Mouse (Mus musculus): ENCODE measurements around the gene Ntf3. TPM values are rescaled to one million over a fixed set of nuclear protein-coding genes. Genes with fewer than 3 reads are reported as not detected.

The Ntf3 gene
- polyA plus RNA-seq (2015; fragmentation: Nextera tagmentation; extraction: Ambion mirVana), result 8.3 and 9.9 TPM in 2 replicates

GRCm38 (mm10) chr6:126166548-126167207, at the start of gene Ntf3:
TSS of gene Ntf3 (minus strand) at chr6:126166910.
- Histone ChIP-seq H3K4me3 (peak within 1 kb of the TSS; percentile 24), H3K36me3 (no peaks in the 10 kb centered on the region), H3K4me1 (replicated peaks) (peaks cover 60% of the 10 kb centered on the region), H3K9me3 (no peaks in the 10 kb centered on the region), H3K27me3 (peaks cover 68% of the 10 kb centered on the region), H3K9ac (peak within 1 kb of the TSS; percentile 44; the same call in 1 of the 2 replicates), H3K27ac (replicated peaks) (no peak within 1 kb of the TSS), H3K4me2 (peak within 1 kb of the TSS; percentile 66)
- ATAC-seq (ENCODE audit: low read depth), result no peak
- WGBS, result under 1% methylated on average over 27 of the region's 27 CpGs

GRCm38 (mm10) chr6:126213330-126213729, 46.6 kb upstream of the Ntf3 start:
- Histone ChIP-seq H3K4me1 (replicated peaks) (no peaks in the 10 kb centered on the region), H3K9me3 (no peaks in the 10 kb centered on the region), H3K9ac (no peak overlapping the region), H3K27ac (replicated peaks) (no peak overlapping the region), H3K27me3 (no peaks in the 10 kb centered on the region), H3K4me2 (no peak overlapping the region), H3K4me3 (no peak overlapping the region), H3K36me3 (no peaks in the 10 kb centered on the region)
- 79% methylated on average over 5 of the region's 5 CpGs for WGBS
- no peak for ATAC-seq (ENCODE audit: low read depth)

GRCm38 (mm10) chr6:126203366-126203765, 36.7 kb upstream of the Ntf3 start:
- ATAC-seq (ENCODE audit: low read depth), result peak; percentile 58; the same call in 1 of the 2 replicates
- no peaks in the 10 kb centered on the region for H3K27me3 ChIP-seq
- peaks cover 14% of the 10 kb centered on the region for H3K4me1 ChIP-seq (replicated peaks)
- WGBS, result 84% methylated on average over 4 of the region's 4 CpGs
- H3K4me3 ChIP-seq, result no peak overlapping the region
- H3K4me2 ChIP-seq, result no peak overlapping the region
- peak overlapping the region; percentile 63 for H3K27ac ChIP-seq (replicated peaks)
- no peaks in the 10 kb centered on the region for H3K36me3 ChIP-seq
- H3K9me3 ChIP-seq, result no peaks in the 10 kb centered on the region
- no peak overlapping the region for H3K9ac ChIP-seq

GRCm38 (mm10) chr6:126202959-126203358, 36.2 kb upstream of the Ntf3 start:
- Histone ChIP-seq H3K4me1 (replicated peaks) (peaks cover 14% of the 10 kb centered on the region), H3K9me3 (no peaks in the 10 kb centered on the region), H3K36me3 (no peaks in the 10 kb centered on the region), H3K27ac (replicated peaks) (peak overlapping the region; percentile 63), H3K9ac (no peak overlapping the region), H3K27me3 (no peaks in the 10 kb centered on the region), H3K4me2 (no peak overlapping the region), H3K4me3 (no peak overlapping the region)
- 54% methylated on average over 7 of the region's 7 CpGs for WGBS
- ATAC-seq (ENCODE audit: low read depth), result peak; percentile 97

GRCm38 (mm10) chr6:126201721-126202120, 35.0 kb upstream of the Ntf3 start:
- H3K27ac ChIP-seq (replicated peaks), result no peak overlapping the region
- no peaks in the 10 kb centered on the region for H3K27me3 ChIP-seq
- H3K9ac ChIP-seq, result no peak overlapping the region
- H3K9me3 ChIP-seq, result no peaks in the 10 kb centered on the region
- H3K36me3 ChIP-seq, result no peaks in the 10 kb centered on the region
- peaks cover 14% of the 10 kb centered on the region for H3K4me1 ChIP-seq (replicated peaks)
- no peak for ATAC-seq (ENCODE audit: low read depth)
- no peak overlapping the region for H3K4me3 ChIP-seq
- WGBS, result 83% methylated on average over 2 of the region's 2 CpGs
- H3K4me2 ChIP-seq, result no peak overlapping the region

GRCm38 (mm10) chr6:126199916-126200315, 33.2 kb upstream of the Ntf3 start:
- Histone ChIP-seq H3K36me3 (no peaks in the 10 kb centered on the region), H3K4me3 (no peak overlapping the region), H3K27me3 (no peaks in the 10 kb centered on the region), H3K4me2 (no peak overlapping the region), H3K4me1 (replicated peaks) (peaks cover 14% of the 10 kb centered on the region), H3K9ac (no peak overlapping the region), H3K9me3 (no peaks in the 10 kb centered on the region), H3K27ac (replicated peaks) (no peak overlapping the region)
- no peak for ATAC-seq (ENCODE audit: low read depth)
- 72% methylated on average over 2 of the region's 2 CpGs for WGBS

- ATAC-seq (ENCODE audit: low read depth), result no peak
- Histone ChIP-seq H3K9ac (no peak overlapping the region), H3K4me1 (replicated peaks) (no peaks in the 10 kb centered on the region), H3K36me3 (no peaks in the 10 kb centered on the region), H3K27ac (replicated peaks) (no peak overlapping the region), H3K9me3 (no peaks in the 10 kb centered on the region), H3K4me2 (no peak overlapping the region), H3K4me3 (no peak overlapping the region), H3K27me3 (no peaks in the 10 kb centered on the region)
- WGBS, result 72% methylated on average over 4 of the region's 4 CpGs
Observed at GRCm38 (mm10) chr6:126194760-126195159, 28.1 kb upstream of the Ntf3 start.

GRCm38 (mm10) chr6:126190218-126190871, 23.6 kb upstream of the Ntf3 start:
- Histone ChIP-seq H3K4me2 (no peak overlapping the region), H3K4me3 (no peak overlapping the region), H3K27ac (replicated peaks) (no peak overlapping the region), H3K9me3 (0 out of 2 replicates have a peak, but pooled peaks cover 5% of the 10 kb centered on the region), H3K27me3 (no peaks in the 10 kb centered on the region), H3K4me1 (replicated peaks) (no peaks in the 10 kb centered on the region), H3K36me3 (no peaks in the 10 kb centered on the region), H3K9ac (no peak overlapping the region)
- no peak for ATAC-seq (ENCODE audit: low read depth)
- 92% methylated on average over 10 of the region's 10 CpGs for WGBS

- WGBS, result 46% methylated on average over 8 of the region's 8 CpGs
- H3K36me3 ChIP-seq, result no peaks in the 10 kb centered on the region
- H3K27me3 ChIP-seq, result no peaks in the 10 kb centered on the region
- H3K9ac ChIP-seq, result no peak overlapping the region
- no peak for ATAC-seq (ENCODE audit: low read depth)
- H3K9me3 ChIP-seq, result 0 out of 2 replicates have a peak, but pooled peaks cover 5% of the 10 kb centered on the region
- no peak overlapping the region for H3K4me3 ChIP-seq
- no peak overlapping the region for H3K4me2 ChIP-seq
- H3K4me1 ChIP-seq (replicated peaks), result no peaks in the 10 kb centered on the region
- no peak overlapping the region for H3K27ac ChIP-seq (replicated peaks)
Observed at GRCm38 (mm10) chr6:126187400-126187799, 20.7 kb upstream of the Ntf3 start.

- Histone ChIP-seq H3K4me2 (no peak overlapping the region), H3K4me1 (replicated peaks) (no peaks in the 10 kb centered on the region), H3K27me3 (no peaks in the 10 kb centered on the region), H3K36me3 (no peaks in the 10 kb centered on the region), H3K4me3 (no peak overlapping the region), H3K27ac (replicated peaks) (no peak overlapping the region), H3K9ac (no peak overlapping the region), H3K9me3 (0 out of 2 replicates have a peak, but pooled peaks cover 5% of the 10 kb centered on the region)
- no peak for ATAC-seq (ENCODE audit: low read depth)
- WGBS, result 65% methylated on average over 1 of the region's 1 CpGs
Observed at GRCm38 (mm10) chr6:126186116-126186515, 19.4 kb upstream of the Ntf3 start.

GRCm38 (mm10) chr6:126172071-126172470, 5.4 kb upstream of the Ntf3 start:
- Histone ChIP-seq H3K27ac (replicated peaks) (no peak overlapping the region), H3K4me1 (replicated peaks) (peaks cover 10% of the 10 kb centered on the region; the same call in 1 of the 2 replicates), H3K9ac (no peak overlapping the region), H3K4me3 (no peak overlapping the region), H3K27me3 (peaks cover 14% of the 10 kb centered on the region), H3K4me2 (no peak overlapping the region), H3K9me3 (no peaks in the 10 kb centered on the region), H3K36me3 (no peaks in the 10 kb centered on the region)
- 83% methylated on average over 1 of the region's 1 CpGs for WGBS
- ATAC-seq (ENCODE audit: low read depth), result no peak

GRCm38 (mm10) chr6:126170772-126171171, 4.1 kb upstream of the Ntf3 start:
- Histone ChIP-seq H3K9ac (no peak overlapping the region), H3K4me1 (replicated peaks) (peaks cover 22% of the 10 kb centered on the region), H3K9me3 (no peaks in the 10 kb centered on the region), H3K27me3 (peaks cover 27% of the 10 kb centered on the region), H3K4me3 (no peak overlapping the region), H3K36me3 (no peaks in the 10 kb centered on the region), H3K27ac (replicated peaks) (no peak overlapping the region), H3K4me2 (no peak overlapping the region)
- 85% methylated on average over 4 of the region's 4 CpGs for WGBS
- ATAC-seq (ENCODE audit: low read depth), result no peak
